Mouse (Mus musculus): Measurements from ENCODE around the gene Nek6. TPM values are rescaled to one million over a fixed set of nuclear protein-coding genes. Genes with fewer than 3 reads are reported as not detected.
A peak's percentile ranks its signal among the peaks of the same experiment; 100 is the strongest.

The Nek6 gene
- polyA plus RNA-seq, 1 experiment, result 15.0 TPM

DNA sequence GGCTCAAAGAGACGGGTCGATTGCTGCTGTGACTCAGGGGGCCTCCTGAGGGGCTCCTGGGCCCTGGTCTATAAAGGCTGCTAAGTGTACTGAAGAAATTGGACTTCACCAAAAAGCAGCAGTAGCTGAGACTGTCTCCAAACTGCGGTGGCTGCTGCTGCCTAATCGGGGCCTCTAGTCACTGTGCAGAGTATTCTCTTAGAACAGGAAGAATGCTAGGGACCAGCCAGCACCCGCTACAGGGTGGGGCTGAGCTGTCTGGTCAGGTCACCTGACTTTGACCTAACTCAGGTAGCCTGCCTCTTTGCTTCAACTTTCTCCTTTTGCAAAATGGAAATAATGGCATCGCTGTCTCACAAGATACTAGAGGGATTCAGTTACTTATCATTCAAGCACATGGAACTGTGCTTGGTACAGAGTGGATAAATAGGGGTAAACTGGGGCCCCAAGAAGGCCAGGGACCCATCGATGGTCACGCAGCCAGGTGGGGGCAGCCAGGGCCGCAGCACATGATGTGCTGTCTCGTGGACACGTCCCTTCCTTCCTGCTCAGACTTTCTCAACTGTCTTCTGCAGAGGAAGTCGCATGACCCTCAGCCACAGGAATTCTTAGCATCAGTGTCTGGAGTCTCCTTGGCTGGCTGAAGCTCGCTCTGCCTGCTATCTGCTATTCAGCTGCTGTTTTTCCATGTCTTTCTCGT, 24.2 kb downstream of the Nek6 start:
- no peaks in the 10 kb centered on the region for H3K27me3 ChIP-seq (replicated peaks; ENCODE audit: control insufficient read depth, insufficient read depth, low read length)
- WGBS, result 55% methylated on average over 14 of the region's 14 CpGs
- H3K4me3 ChIP-seq (ENCODE audit: insufficient read depth, low read depth, low read length), result no peak overlapping the region
- no peak overlapping the region for H3K27ac ChIP-seq (ENCODE audit: insufficient read depth, low read depth, low read length)
- DNase-seq, result peak; percentile 69
- no peaks in the 10 kb centered on the region for H3K36me3 ChIP-seq (ENCODE audit: control insufficient read depth, insufficient read depth, low read length)
- H3K4me1 ChIP-seq (ENCODE audit: control insufficient read depth, insufficient read depth, low read length), result peaks cover 10% of the 10 kb centered on the region; the same call in 1 of the 2 replicates
- TF ChIP-seq POLR2A (IDR thresholded peaks at IDR 0.05; ENCODE audit: low read depth, low read length), result no peak
- TF ChIP-seq CTCF (conservative IDR thresholded peaks at IDR 0.05; ENCODE audit: insufficient read depth, insufficient read length, low read depth, low read length), result no peak

DNA sequence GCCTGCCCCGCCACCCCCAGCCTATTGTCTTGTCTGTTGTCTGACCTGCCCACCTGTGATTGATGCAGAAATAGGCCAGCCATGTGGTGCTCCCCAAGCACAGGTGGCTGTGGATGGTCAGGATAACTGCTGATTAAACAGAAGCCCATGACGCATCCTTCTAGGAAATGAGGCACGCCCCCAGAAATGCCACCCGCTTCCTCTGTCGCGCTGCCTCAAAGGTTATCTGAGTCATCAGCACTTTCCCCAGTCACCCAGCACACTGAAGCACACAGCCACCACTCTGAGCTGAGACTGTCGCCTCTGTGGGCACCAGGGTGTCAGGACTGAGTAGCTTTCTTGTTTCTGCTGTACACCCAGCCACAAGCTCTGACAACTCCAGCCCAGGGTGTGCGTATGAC, 24.9 kb downstream of the Nek6 start:
- peak; percentile 59 for DNase-seq
- Histone ChIP-seq H3K27me3 (replicated peaks; ENCODE audit: control insufficient read depth, insufficient read depth, low read length) (no peaks in the 10 kb centered on the region), H3K4me1 (ENCODE audit: control insufficient read depth, insufficient read depth, low read length) (peaks cover 7% of the 10 kb centered on the region; the same call in 1 of the 2 replicates), H3K4me3 (ENCODE audit: insufficient read depth, low read depth, low read length) (no peak overlapping the region), H3K36me3 (ENCODE audit: control insufficient read depth, insufficient read depth, low read length) (no peaks in the 10 kb centered on the region), H3K27ac (ENCODE audit: insufficient read depth, low read depth, low read length) (no peak overlapping the region)
- whole genome bisulfite sequencing, result 69% methylated on average over 8 of the region's 8 CpGs
- TF ChIP-seq CTCF (conservative IDR thresholded peaks at IDR 0.05; ENCODE audit: insufficient read depth, insufficient read length, low read depth, low read length) (no peak), POLR2A (IDR thresholded peaks at IDR 0.05; ENCODE audit: low read depth, low read length) (no peak)

- H3K36me3 ChIP-seq (ENCODE audit: control insufficient read depth, insufficient read depth, low read length), result no peaks in the 10 kb centered on the region
- TF ChIP-seq POLR2A (IDR thresholded peaks at IDR 0.05; ENCODE audit: low read depth, low read length) (no peak), CTCF (conservative IDR thresholded peaks at IDR 0.05; ENCODE audit: insufficient read depth, insufficient read length, low read depth, low read length) (no peak)
- H3K27ac ChIP-seq (ENCODE audit: insufficient read depth, low read depth, low read length), result no peak overlapping the region
- no peak for DNase-seq
- H3K4me1 ChIP-seq (ENCODE audit: control insufficient read depth, insufficient read depth, low read length), result no peaks in the 10 kb centered on the region
- WGBS, result 97% methylated on average over 9 of the region's 9 CpGs
- H3K4me3 ChIP-seq (ENCODE audit: insufficient read depth, low read depth, low read length), result no peak overlapping the region
- H3K27me3 ChIP-seq (replicated peaks; ENCODE audit: control insufficient read depth, insufficient read depth, low read length), result no peaks in the 10 kb centered on the region
Measured at GRCm38 (mm10) chr2:38539677-38540076, 28.2 kb downstream of the Nek6 start.

- TF ChIP-seq POLR2A (IDR thresholded peaks at IDR 0.05; ENCODE audit: low read depth, low read length) (no peak), CTCF (conservative IDR thresholded peaks at IDR 0.05; ENCODE audit: insufficient read depth, insufficient read length, low read depth, low read length) (no peak)
- Histone ChIP-seq H3K27me3 (replicated peaks; ENCODE audit: control insufficient read depth, insufficient read depth, low read length) (no peaks in the 10 kb centered on the region), H3K4me3 (ENCODE audit: insufficient read depth, low read depth, low read length) (no peak overlapping the region), H3K27ac (ENCODE audit: insufficient read depth, low read depth, low read length) (no peak overlapping the region), H3K36me3 (ENCODE audit: control insufficient read depth, insufficient read depth, low read length) (no peaks in the 10 kb centered on the region), H3K4me1 (ENCODE audit: control insufficient read depth, insufficient read depth, low read length) (peaks cover under 1% of the 10 kb centered on the region)
- 85% methylated on average over 6 of the region's 6 CpGs for WGBS
- no peak for DNase-seq
Measured at GRCm38 (mm10) chr2:38540666-38541065, 29.2 kb downstream of the Nek6 start.

GRCm38 (mm10) chr2:38541101-38541500, 29.7 kb downstream of the Nek6 start:
- H3K4me3 ChIP-seq (ENCODE audit: insufficient read depth, low read depth, low read length), result no peak overlapping the region
- H3K36me3 ChIP-seq (ENCODE audit: control insufficient read depth, insufficient read depth, low read length), result no peaks in the 10 kb centered on the region
- DNase-seq, result no peak
- no peaks in the 10 kb centered on the region for H3K27me3 ChIP-seq (replicated peaks; ENCODE audit: control insufficient read depth, insufficient read depth, low read length)
- H3K4me1 ChIP-seq (ENCODE audit: control insufficient read depth, insufficient read depth, low read length), result peaks cover 5% of the 10 kb centered on the region
- H3K27ac ChIP-seq (ENCODE audit: insufficient read depth, low read depth, low read length), result no peak overlapping the region
- 88% methylated on average over 3 of the region's 3 CpGs for WGBS
- no peak for TF ChIP-seq POLR2A (IDR thresholded peaks at IDR 0.05; ENCODE audit: low read depth, low read length)
- TF ChIP-seq CTCF (conservative IDR thresholded peaks at IDR 0.05; ENCODE audit: insufficient read depth, insufficient read length, low read depth, low read length), result no peak

DNA sequence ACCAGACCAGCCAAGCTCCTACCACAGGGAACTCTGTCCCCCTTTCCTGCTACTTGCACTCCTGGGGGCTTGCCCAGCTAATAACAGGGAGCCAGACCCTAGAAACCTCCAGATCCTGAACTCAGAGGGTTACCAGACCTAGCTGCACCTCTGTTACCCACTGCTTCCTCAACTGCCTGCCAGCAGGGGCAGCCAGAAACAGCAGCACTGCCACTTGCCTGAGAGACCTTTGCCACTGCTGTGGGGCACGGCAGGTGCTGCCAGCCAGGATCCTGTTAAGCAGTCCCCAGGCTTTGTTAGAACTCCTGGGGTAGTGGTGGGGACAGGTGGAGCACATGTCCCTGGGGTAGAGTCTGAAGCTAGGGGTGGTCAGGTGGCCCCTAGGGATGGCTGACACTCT, 30.1 kb downstream of the Nek6 start:
- Histone ChIP-seq H3K27ac (ENCODE audit: insufficient read depth, low read depth, low read length) (no peak overlapping the region), H3K4me3 (ENCODE audit: insufficient read depth, low read depth, low read length) (no peak overlapping the region), H3K27me3 (replicated peaks; ENCODE audit: control insufficient read depth, insufficient read depth, low read length) (no peaks in the 10 kb centered on the region), H3K4me1 (ENCODE audit: control insufficient read depth, insufficient read depth, low read length) (peaks cover 9% of the 10 kb centered on the region), H3K36me3 (ENCODE audit: control insufficient read depth, insufficient read depth, low read length) (no peaks in the 10 kb centered on the region)
- 76% methylated on average over 1 of the region's 1 CpGs for WGBS
- DNase-seq, result peak; percentile 40
- TF ChIP-seq POLR2A (IDR thresholded peaks at IDR 0.05; ENCODE audit: low read depth, low read length) (no peak), CTCF (conservative IDR thresholded peaks at IDR 0.05; ENCODE audit: insufficient read depth, insufficient read length, low read depth, low read length) (peak; percentile 25; the same call in 1 of the 2 replicates)

GRCm38 (mm10) chr2:38542366-38542765, 30.9 kb downstream of the Nek6 start:
- no peak for DNase-seq
- H3K4me1 ChIP-seq (ENCODE audit: control insufficient read depth, insufficient read depth, low read length), result peaks cover 9% of the 10 kb centered on the region

More at GRCm38 (mm10) chr2:38542366-38542765, 30.9 kb downstream of the Nek6 start:
- no peaks in the 10 kb centered on the region for H3K36me3 ChIP-seq (ENCODE audit: control insufficient read depth, insufficient read depth, low read length)
- H3K4me3 ChIP-seq (ENCODE audit: insufficient read depth, low read depth, low read length), result no peak overlapping the region
- no peaks in the 10 kb centered on the region for H3K27me3 ChIP-seq (replicated peaks; ENCODE audit: control insufficient read depth, insufficient read depth, low read length)
- 24% methylated on average over 1 of the region's 1 CpGs for WGBS
- H3K27ac ChIP-seq (ENCODE audit: insufficient read depth, low read depth, low read length), result no peak overlapping the region
- TF ChIP-seq CTCF (conservative IDR thresholded peaks at IDR 0.05; ENCODE audit: insufficient read depth, insufficient read length, low read depth, low read length), result no peak
- no peak for TF ChIP-seq POLR2A (IDR thresholded peaks at IDR 0.05; ENCODE audit: low read depth, low read length)
